Mouse (Mus musculus) kidney, embryonic 15.5 days (tissue): ENCODE results near the gene Gm11639. TPM values are rescaled to one million over a fixed set of nuclear protein-coding genes. Genes with fewer than 3 reads are reported as not detected.

ENCODE experiments used
- ATAC-seq: fragments of 200-750 bp; cut with Nextera tagmentation; replicated peaks from 2 replicates; pipeline ENCODE4 v1.8.0; 2017; ENCODE audit warnings: moderate TSS enrichment; ENCODE audit not compliant: low FRiP score
- H3K27ac ChIP-seq: fragments of 300-500 bp; sonication (generic); 2 replicates; pipeline ENCODE4 v1.5.1; 2015; ENCODE audit warnings: mild to moderate bottlenecking, inconsistent platforms
- H3K27me3 ChIP-seq: fragments of 300-500 bp; sonication (generic); 2 replicates; pipeline ENCODE4 v1.6.1; 2015; ENCODE audit warnings: inconsistent platforms
- H3K36me3 ChIP-seq: fragments of 300-500 bp; sonication (generic); 2 replicates; pipeline ENCODE4 v1.6.1; 2015; ENCODE audit warnings: inconsistent platforms
- H3K4me1 ChIP-seq: fragments of 300-500 bp; sonication (generic); 2 replicates; pipeline ENCODE4 v1.6.1; 2015; ENCODE audit warnings: inconsistent platforms
- H3K4me2 ChIP-seq: fragments of 300-500 bp; sonication (generic); 2 replicates; pipeline ENCODE4 v1.6.1; 2015; ENCODE audit warnings: moderate library complexity, mild to moderate bottlenecking, inconsistent platforms
- H3K4me3 ChIP-seq: fragments of 300-500 bp; sonication (generic); replicated peaks from 2 replicates; pipeline ENCODE4 v1.5.1; 2015; ENCODE audit warnings: mild to moderate bottlenecking, inconsistent platforms
- H3K9ac ChIP-seq: fragments of 300-500 bp; sonication (generic); 2 replicates; pipeline ENCODE4 v1.6.1; 2015; ENCODE audit warnings: mild to moderate bottlenecking, inconsistent platforms
- H3K9me3 ChIP-seq: fragments of 300-500 bp; sonication (generic); replicated peaks from 2 replicates; pipeline ENCODE4 v1.6.1; 2016; ENCODE audit warnings: inconsistent platforms
- WGBS: fragments of 180-500 bp; shearing (Covaris S2); methylation state at CpG from one replicate; pipeline ENCODE4 v1.1.7; 2015; ENCODE audit warnings: mixed read lengths; 5-methylcytosine and 5-hydroxymethylcytosine counted together
- polyA plus RNA-seq: library from polyadenylated mRNA; unstranded; fragments of >200 nt; fragmentation: Nextera tagmentation; extraction: Ambion mirVana; gene quantifications from 2 replicates; pipeline ENCODE4 v1.2.1, GENCODE M21; 2015

Gm11639 gene
- polyA plus RNA-seq, 1 experiment from 2014 or later: 0.30 TPM

DNA sequence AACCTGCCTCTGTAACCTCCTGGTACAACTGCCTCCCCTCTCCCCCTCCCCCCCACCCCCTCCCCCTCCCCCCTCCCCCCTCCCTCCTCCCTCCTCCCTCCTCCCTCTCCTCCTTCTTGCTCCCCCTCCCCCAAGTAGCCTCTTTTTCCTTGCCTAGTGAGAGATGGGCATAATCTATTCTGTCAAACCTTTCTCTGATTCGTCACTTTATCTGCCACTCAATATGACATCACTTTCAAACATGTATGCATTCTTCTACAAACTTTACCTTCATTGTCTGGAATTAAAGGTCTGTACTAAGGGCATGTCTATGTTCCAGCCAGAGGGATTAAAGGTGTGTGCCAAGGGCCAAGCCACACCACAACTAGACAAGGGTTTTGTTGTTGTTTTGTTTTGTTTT, 464.3 kb downstream of the Gm11639 start:
- Histone ChIP-seq H3K27ac (no peak overlapping the region), H3K4me2 (no peak overlapping the region), H3K36me3 (no peaks in the 10 kb centered on the region), H3K4me3 (no peak overlapping the region), H3K27me3 (no peaks in the 10 kb centered on the region), H3K9ac (no peak overlapping the region), H3K4me1 (peaks cover 30% of the 10 kb centered on the region), H3K9me3 (no peaks in the 10 kb centered on the region)
- 100% methylated on average over 1 of the region's 1 CpGs for WGBS
- ATAC-seq: no peak

GRCm38 (mm10) chr11:105150691-105151090, 465.2 kb downstream of the Gm11639 start:
- no peak overlapping the region for H3K9ac ChIP-seq
- 57% methylated on average over 4 of the region's 4 CpGs for WGBS
- no peak overlapping the region for H3K4me3 ChIP-seq
- no peak overlapping the region for H3K27ac ChIP-seq
- no peak overlapping the region for H3K4me2 ChIP-seq
- peaks cover 26% of the 10 kb centered on the region for H3K4me1 ChIP-seq
- no peaks in the 10 kb centered on the region for H3K27me3 ChIP-seq
- no peak; the same call in 1 of the 2 replicates for ATAC-seq
- H3K36me3 ChIP-seq: no peaks in the 10 kb centered on the region
- no peaks in the 10 kb centered on the region for H3K9me3 ChIP-seq

GRCm38 (mm10) chr11:105151226-105152016, 465.9 kb downstream of the Gm11639 start:
- H3K36me3 ChIP-seq: no peaks in the 10 kb centered on the region
- H3K9ac ChIP-seq: no peak overlapping the region
- no peaks in the 10 kb centered on the region for H3K27me3 ChIP-seq
- peaks cover 26% of the 10 kb centered on the region for H3K4me1 ChIP-seq
- peak; percentile 55 for ATAC-seq
- no peak overlapping the region for H3K27ac ChIP-seq
- no peak overlapping the region for H3K4me3 ChIP-seq
- WGBS: 16% methylated on average over 19 of the region's 19 CpGs
- no peaks in the 10 kb centered on the region for H3K9me3 ChIP-seq
- peak overlapping the region; percentile 33 for H3K4me2 ChIP-seq

- peak overlapping the region; percentile 33 for H3K4me2 ChIP-seq
- ATAC-seq: no peak
- WGBS: 67% methylated on average over 1 of the region's 4 CpGs
These were observed 466.5 kb downstream of the Gm11639 start for GRCm38 (mm10) chr11:105152017-105152300.

DNA sequence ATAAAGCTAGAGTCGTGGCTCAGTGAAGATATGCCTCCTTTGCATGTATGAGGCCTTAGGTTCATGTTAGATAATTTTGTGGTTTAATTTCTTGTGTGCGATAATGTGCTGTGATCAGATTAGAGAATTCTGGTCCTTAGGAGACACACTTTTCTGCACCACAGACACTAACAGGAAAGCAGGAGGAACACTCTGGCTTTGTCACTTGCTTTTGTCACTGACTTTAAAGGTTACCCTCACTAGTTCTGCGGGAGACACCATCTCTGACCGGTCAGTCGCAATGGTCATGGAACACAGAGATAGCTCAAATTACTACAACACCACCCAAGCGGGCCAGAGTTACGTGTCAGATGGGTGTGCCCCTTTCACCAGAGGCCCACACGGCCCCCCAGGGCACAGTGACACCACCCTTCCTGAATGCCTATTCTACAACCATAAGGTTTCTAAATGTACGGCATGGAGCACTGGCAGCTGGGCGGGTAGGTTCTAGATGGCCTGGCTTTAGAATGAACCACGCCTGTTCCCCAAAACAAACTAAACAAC, 466.9 kb downstream of the Gm11639 start:
- no peak overlapping the region for H3K4me3 ChIP-seq
- no peaks in the 10 kb centered on the region for H3K9me3 ChIP-seq
- no peak overlapping the region for H3K27ac ChIP-seq
- WGBS: 55% methylated on average over 11 of the region's 11 CpGs
- peak; percentile 59 for ATAC-seq
- no peak overlapping the region for H3K4me2 ChIP-seq
- H3K36me3 ChIP-seq: no peaks in the 10 kb centered on the region
- H3K27me3 ChIP-seq: no peaks in the 10 kb centered on the region
- H3K4me1 ChIP-seq: peaks cover 26% of the 10 kb centered on the region
- no peak overlapping the region for H3K9ac ChIP-seq

More at GRCm38 (mm10) chr11:105152017-105152300, 466.5 kb downstream of the Gm11639 start:
- H3K9ac ChIP-seq: no peak overlapping the region
- H3K27ac ChIP-seq: no peak overlapping the region
- H3K4me1 ChIP-seq: peaks cover 26% of the 10 kb centered on the region
- no peak overlapping the region for H3K4me3 ChIP-seq
- no peaks in the 10 kb centered on the region for H3K9me3 ChIP-seq
- H3K27me3 ChIP-seq: no peaks in the 10 kb centered on the region
- H3K36me3 ChIP-seq: no peaks in the 10 kb centered on the region

DNA sequence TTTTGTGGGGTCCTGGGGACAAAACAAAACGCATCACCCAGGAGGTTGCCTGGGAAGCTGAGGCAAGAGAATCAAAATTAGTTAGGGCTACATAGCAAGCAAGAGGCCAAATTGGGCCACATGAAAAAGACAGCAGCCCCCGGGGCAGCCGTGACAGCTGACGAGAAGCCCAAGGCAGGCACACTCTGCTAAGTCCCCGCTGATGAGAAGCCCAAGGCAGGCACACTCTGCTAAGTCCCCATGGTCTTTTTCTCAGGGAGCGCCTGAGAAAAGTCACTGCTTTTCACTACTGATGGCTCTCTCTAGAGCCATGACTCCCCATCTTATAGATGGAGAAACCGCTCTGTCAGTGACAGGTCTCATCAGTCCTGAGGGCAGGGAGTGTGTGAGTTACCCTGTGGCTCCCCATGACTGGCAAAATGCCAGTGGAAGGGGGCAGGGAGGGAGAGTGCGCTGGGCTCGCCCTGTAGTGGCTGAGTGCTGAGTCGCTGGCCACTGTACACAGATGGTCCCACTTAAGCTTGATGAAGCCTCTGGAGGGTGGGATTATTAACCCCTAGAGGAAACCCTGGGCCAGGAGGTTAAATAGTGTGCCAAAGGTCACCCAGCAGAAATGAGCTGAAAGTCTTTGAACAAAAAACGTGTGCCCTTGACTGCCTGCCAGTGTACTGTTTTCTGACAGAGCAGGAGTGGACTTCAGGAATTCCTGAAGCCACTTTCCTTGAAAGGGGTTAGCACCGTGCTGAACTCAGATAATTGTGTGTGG, 467.7 kb downstream of the Gm11639 start:
- Histone ChIP-seq H3K4me3 (no peak overlapping the region), H3K27ac (0 out of 2 replicates have a peak overlapping the region, but pooled peaks have one; percentile 33), H3K4me1 (peaks cover 26% of the 10 kb centered on the region), H3K9me3 (no peaks in the 10 kb centered on the region), H3K4me2 (no peak overlapping the region), H3K9ac (no peak overlapping the region), H3K36me3 (no peaks in the 10 kb centered on the region), H3K27me3 (no peaks in the 10 kb centered on the region)
- ATAC-seq: peak; percentile 83
- WGBS: 23% methylated on average over 12 of the region's 12 CpGs

DNA sequence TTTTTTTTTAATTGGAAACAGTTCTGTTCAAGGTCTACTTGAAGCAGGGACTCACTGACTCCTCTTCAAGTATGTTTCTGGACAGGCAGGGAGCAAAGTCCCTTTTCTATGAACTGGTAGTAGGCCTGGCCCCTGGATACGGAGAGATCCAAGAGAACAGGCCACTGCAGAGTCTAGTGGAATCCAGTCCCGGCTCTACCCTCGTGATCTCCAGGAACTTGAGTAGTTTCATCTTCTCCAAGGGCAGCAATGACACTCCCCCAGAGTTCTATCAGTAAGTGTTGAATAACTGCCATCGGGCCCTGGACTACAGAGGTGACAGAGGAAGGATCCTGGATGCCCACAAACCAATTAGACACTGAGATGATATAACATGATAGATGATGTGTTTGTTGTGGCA, 470.4 kb downstream of the Gm11639 start:
- 34% methylated on average over 4 of the region's 4 CpGs for WGBS
- no peak overlapping the region for H3K4me2 ChIP-seq
- H3K4me1 ChIP-seq: peaks cover 26% of the 10 kb centered on the region
- ATAC-seq: no peak
- no peak overlapping the region for H3K9ac ChIP-seq
- H3K27ac ChIP-seq: 0 out of 2 replicates have a peak overlapping the region, but pooled peaks have one; percentile 32
- no peak overlapping the region for H3K4me3 ChIP-seq
- H3K27me3 ChIP-seq: no peaks in the 10 kb centered on the region
- H3K9me3 ChIP-seq: no peaks in the 10 kb centered on the region
- no peaks in the 10 kb centered on the region for H3K36me3 ChIP-seq

GRCm38 (mm10) chr11:105156748-105157267, 471.3 kb downstream of the Gm11639 start:
- no peaks in the 10 kb centered on the region for H3K36me3 ChIP-seq
- no peak for ATAC-seq
- H3K9ac ChIP-seq: no peak overlapping the region
- H3K4me1 ChIP-seq: peaks cover 18% of the 10 kb centered on the region
- no peaks in the 10 kb centered on the region for H3K27me3 ChIP-seq
- H3K27ac ChIP-seq: no peak overlapping the region
- H3K4me3 ChIP-seq: no peak overlapping the region
- 87% methylated on average over 19 of the region's 19 CpGs for WGBS
- H3K9me3 ChIP-seq: no peaks in the 10 kb centered on the region
- no peak overlapping the region for H3K4me2 ChIP-seq

DNA sequence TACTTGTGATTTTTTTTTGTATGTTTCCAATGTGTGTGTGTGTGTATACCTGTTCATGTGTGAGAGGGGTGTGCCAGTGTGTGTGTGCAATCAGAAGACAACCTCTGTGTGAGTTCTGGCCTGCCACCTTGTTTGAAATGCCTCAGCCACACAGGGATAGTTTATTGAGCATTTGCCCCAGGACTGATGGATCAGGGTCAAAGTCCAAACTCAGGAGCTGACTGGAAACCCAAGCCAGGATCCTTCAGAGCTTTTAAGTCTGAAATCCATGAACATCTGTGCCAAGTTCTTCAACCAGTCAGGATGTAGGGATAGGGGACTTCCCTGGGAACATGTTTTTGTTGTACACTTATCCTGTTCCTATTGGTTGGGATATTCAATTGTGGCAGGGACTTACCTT, 472.5 kb downstream of the Gm11639 start:
- Histone ChIP-seq H3K9me3 (peaks cover 8% of the 10 kb centered on the region), H3K27ac (no peak overlapping the region), H3K4me2 (no peak overlapping the region), H3K4me3 (no peak overlapping the region), H3K36me3 (no peaks in the 10 kb centered on the region), H3K9ac (no peak overlapping the region), H3K4me1 (peaks cover 11% of the 10 kb centered on the region), H3K27me3 (no peaks in the 10 kb centered on the region)
- no peak for ATAC-seq

DNA sequence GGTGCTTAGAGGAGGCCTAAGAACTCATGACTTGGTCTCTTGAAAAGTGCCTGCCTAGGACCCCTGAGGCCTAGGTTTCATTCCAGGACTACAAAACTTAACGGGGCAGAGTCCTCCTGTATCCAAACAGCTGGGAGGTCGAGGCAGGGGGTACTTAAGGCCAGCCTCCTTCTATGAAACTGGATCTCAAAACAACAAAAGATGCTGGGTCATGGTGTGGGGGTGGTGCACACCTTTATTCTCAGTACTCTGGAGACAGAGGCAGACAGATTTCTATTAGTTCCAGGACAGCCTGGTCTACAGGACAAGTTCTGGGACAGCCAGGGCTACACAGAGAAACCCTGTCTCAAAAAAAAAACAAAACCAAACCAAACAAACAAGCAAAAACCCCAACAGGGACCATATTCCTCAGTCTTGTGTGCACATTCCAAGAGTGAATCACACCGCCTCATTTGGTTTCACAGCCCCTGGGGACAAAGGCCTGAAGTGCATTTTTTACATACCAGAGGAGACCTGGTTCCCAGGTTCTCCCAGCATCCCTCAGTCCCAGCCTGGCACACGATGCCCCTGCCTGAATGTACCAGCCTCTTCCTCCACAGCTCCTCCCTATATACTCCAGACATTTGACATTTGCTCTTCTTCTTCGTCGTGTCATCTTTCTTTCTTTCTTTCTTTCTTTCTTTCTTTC, 474.3 kb downstream of the Gm11639 start:
- Histone ChIP-seq H3K27ac (no peak overlapping the region), H3K4me3 (no peak overlapping the region), H3K36me3 (no peaks in the 10 kb centered on the region), H3K27me3 (no peaks in the 10 kb centered on the region), H3K9ac (no peak overlapping the region), H3K9me3 (peaks cover 14% of the 10 kb centered on the region), H3K4me2 (no peak overlapping the region), H3K4me1 (no peaks in the 10 kb centered on the region)
- ATAC-seq: no peak
- 63% methylated on average over 6 of the region's 6 CpGs for WGBS

DNA sequence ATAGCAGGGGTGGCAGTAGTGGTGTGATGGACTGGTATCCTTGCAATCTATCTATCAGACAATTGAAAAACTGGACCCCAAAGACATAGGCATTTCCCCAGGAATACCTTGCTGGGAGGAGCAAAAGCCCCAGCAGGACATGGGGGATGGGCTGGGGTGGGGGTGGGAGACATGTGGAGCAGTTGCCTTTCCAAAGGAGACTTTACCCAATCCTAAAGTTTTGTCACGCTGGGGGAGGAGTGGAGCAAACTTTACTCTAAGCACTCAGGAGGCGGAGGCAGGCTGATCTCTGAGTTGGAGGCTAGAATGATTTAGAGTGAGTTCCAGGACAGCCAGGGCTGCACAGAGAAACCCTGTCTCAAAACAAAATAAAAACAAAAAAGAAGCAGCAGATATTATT, 475.9 kb downstream of the Gm11639 start:
- no peak for ATAC-seq
- WGBS: 88% methylated on average over 2 of the region's 2 CpGs
- no peaks in the 10 kb centered on the region for H3K36me3 ChIP-seq

More for the DNA sequence above, 475.9 kb downstream of the Gm11639 start:
- no peaks in the 10 kb centered on the region for H3K4me1 ChIP-seq
- peaks cover 26% of the 10 kb centered on the region for H3K9me3 ChIP-seq
- H3K9ac ChIP-seq: no peak overlapping the region
- no peak overlapping the region for H3K4me3 ChIP-seq
- H3K27me3 ChIP-seq: no peaks in the 10 kb centered on the region
- no peak overlapping the region for H3K27ac ChIP-seq
- H3K4me2 ChIP-seq: no peak overlapping the region
